Mouse (Mus musculus) brown adipose tissue, adult 24 weeks (tissue): ENCODE measurements around the gene Il4i1. TPM values are rescaled to one million over a fixed set of nuclear protein-coding genes. Genes with fewer than 3 reads are reported as not detected.
"Not testable (repeated sequence)": the region's sequence is repeated elsewhere in the genome, so short reads cannot be mapped to it uniquely, and the experiment has no call there.

Experiments
- H3K27ac ChIP-seq: fragments of 200-500 bp; replicated peaks from 2 replicates; pipeline ENCODE4 v1.5.1; 2012; ENCODE audit warnings: low read depth, mild to moderate bottlenecking, low read length
- H3K4me1 ChIP-seq: fragments of 200-500 bp; 2 replicates; pipeline ENCODE4 v1.6.1; 2012; ENCODE audit warnings: low read length, mixed read lengths; ENCODE audit not compliant: control insufficient read depth, insufficient read depth, insufficient read length
- H3K4me3 ChIP-seq: fragments of 200-500 bp; 2 replicates; pipeline ENCODE4 v1.5.1; 2012; ENCODE audit warnings: low read depth, mild to moderate bottlenecking, low read length, moderate library complexity; ENCODE audit not compliant: insufficient read depth
- polyA plus RNA-seq: library from polyadenylated mRNA; stranded (reverse); fragments of >200 nt; gene quantifications from 2 replicates; pipeline ENCODE4 v1.2.4, GENCODE M21; 2012; ENCODE audit not compliant: missing spikeins, insufficient read depth, insufficient read length

Il4i1 gene
- polyA plus RNA-seq, 1 experiment = 1.2 TPM

DNA sequence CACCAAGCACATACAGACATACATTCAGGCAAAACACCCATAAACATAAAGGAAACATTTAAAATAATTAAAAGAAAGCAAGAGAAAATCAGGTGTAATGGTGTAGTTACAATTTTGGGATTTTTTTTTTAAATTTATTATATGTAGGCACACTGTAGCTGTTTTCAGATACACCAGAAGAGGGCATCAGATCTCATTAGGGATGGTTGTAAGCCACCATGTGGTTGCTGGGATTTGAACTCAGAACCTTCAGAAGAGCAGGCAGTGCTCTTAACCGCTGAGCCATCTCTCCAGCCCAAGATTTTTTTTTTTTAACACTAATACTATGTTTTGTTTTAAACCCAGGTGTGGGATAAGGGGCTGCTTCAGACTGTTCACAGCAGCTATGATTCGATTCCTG, 55.6 kb downstream of the Il4i1 start:
- peaks cover 14% of the 10 kb centered on the region for H3K4me1 ChIP-seq
- H3K4me3 ChIP-seq, H3K27ac ChIP-seq: not testable (repeated sequence)

DNA sequence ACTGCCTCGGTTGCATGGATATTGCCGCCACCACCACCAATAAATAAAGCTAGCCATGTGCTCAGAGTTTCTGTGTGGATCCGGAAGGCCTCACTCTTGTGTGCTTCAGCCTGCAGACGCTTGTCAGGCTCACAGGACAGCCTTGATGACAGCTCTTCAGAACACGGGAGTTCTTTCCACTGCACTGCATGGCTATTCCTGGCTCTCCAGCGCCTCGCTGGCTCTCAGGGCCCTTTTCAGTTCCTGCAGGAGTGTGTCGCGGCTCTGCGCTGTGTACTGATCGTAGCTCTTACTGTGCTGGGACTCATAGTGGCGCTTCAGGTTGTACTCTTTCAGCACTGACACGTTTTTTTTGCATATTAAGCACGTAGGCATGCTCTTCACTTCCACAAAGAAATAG, 61.6 kb downstream of the Il4i1 start:
- Histone ChIP-seq H3K4me3 (no peak overlapping the region), H3K27ac (no peak overlapping the region), H3K4me1 (no peaks in the 10 kb centered on the region)

DNA sequence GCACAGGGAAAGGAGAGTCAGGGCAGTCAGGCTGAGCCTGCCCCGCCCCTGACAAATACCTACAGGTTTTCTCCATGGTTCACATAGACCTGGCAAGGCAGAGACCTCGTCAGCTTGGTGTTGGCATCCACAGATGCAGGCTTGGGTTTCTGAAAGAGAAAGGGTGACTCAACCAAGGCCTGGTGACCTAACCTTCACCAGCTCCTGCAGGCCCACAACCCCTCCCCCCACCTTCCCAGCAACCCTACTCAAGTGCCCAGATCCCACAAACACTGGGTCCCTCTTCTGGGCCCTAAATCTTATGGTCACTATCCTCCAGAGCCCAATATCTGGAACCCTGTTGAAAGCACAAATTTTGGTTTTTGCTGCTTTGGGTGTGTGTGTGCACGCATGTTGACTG, 66.8 kb downstream of the Il4i1 start:
- no peaks in the 10 kb centered on the region for H3K4me1 ChIP-seq
- H3K4me3 ChIP-seq = no peak overlapping the region
- no peak overlapping the region for H3K27ac ChIP-seq

DNA sequence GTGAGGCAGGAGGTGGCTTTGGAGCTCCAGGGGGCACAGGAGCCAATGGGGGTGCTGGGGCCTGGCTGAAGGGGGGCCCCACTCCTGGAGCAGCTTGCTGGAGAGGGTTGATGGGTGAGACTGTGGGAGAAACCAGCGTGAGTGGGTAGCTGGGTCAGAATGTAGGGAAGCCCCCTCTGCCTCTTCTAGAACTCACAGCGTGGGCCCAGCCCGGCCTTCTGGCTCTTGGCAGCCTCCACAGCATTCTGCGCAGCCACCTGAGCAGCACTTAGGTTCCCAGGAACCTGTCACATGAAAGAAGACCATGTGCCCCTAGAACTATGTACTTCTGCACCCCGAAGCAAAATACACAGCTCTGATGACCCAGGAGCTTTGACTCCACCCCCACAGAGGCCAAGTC, 68.5 kb downstream of the Il4i1 start:
- Histone ChIP-seq H3K4me3 (no peak overlapping the region), H3K27ac (no peak overlapping the region), H3K4me1 (no peaks in the 10 kb centered on the region)

DNA sequence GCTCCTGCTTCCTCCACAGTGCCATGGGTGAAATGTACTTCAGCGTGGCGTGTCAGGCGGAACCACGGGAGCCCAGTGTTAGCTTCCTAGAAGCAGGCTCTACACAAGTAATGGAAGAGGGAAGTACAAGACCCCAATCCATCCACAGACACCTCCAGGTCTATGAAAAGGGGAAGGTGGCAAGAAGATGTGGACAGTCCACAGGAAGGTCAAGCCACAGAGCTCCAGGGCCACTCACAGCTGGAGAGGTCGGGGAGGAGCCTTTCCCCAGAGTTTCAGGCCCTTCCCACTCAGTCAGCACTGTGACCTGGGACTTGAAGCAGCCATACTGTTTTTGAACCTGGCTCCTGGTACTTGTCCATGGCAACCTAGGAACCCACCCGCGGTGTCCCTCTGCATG, 70.8 kb downstream of the Il4i1 start:
- Histone ChIP-seq H3K27ac (no peak overlapping the region), H3K4me3 (no peak overlapping the region), H3K4me1 (peaks cover 6% of the 10 kb centered on the region; the same call in 1 of the 2 replicates)

DNA sequence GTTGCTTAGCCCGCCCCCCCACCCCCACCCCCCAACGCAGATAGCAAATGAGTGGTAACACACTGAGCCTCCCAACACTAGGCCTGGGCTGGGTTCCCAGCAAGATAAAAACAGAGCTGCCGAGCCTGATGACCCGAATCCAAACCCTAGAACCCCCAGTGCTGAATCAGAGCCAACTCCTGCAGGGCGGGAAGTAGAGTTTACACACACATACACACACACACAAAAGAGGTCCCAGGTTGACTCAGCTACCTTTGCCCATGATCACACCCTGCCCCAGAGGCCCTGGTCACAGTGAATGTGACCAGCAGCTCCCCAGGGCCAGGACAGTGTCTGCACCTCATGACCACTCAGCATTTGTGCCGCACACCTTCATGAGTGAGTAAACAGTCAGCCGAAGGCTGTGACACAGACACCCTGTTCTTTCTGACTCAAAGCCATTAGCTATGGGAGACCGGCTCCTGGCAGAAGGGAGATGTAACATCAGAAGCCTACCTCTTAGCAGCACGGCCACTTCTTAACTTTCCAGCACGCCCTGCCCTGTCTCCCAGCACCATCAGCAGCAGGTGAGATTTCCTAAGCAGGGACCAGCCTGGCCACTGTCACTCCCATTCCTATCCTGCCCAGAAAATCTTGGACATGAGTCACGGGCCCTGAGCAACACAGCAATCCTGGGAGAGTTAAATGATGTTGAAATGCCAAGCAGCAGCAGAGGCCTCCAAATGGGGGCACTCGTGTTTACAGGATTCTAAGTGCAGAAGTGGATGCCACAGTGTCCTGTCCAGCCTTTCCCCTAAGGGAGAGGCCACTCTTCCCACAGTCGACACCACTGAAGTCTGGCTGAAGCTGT, 72.3 kb downstream of the Il4i1 start:
- H3K4me3 ChIP-seq = no peak overlapping the region
- no peak overlapping the region for H3K27ac ChIP-seq
- peaks cover 6% of the 10 kb centered on the region; the same call in 1 of the 2 replicates for H3K4me1 ChIP-seq

DNA sequence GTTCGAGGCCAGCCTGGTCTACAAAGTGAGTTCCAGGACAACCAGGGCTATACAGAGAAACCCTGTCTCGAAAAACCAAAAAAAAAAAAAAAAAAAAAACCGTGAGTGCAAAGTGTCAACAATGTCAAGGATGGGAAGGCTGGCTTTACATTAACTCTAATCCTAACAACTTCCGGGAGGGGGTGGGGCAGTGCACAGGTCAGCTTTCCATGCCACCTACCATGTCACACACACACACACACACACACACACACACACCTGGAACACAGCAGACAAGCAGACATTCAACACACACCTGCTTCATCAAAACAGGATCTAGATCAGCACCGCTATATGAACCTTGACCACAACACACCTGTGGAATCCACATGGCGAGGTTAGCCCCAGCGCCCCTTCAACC, 74.0 kb downstream of the Il4i1 start:
- Histone ChIP-seq H3K4me3 (no peak overlapping the region), H3K27ac (no peak overlapping the region), H3K4me1 (peaks cover 6% of the 10 kb centered on the region; the same call in 1 of the 2 replicates)

Other genes starting within 250 kb of the Il4i1 start
- 0.96 TPM in 1 of 2 replicates, not detected in the other for gene Napsa, start 244.0 kb upstream of the Il4i1 start, polyA plus RNA-seq
- gene Kcnc3, start 225.7 kb upstream of the Il4i1 start, polyA plus RNA-seq = 0.83 TPM in 1 of 2 replicates, not detected in the other
- gene Myh14, start 145.5 kb upstream of the Il4i1 start, polyA plus RNA-seq = 6.8 and 7.3 TPM in 2 replicates
- not detected in 2 replicates for gene Izumo2, start 107.6 kb upstream of the Il4i1 start, polyA plus RNA-seq
- 10.9 and 19.7 TPM in 2 replicates for gene Vrk3, start 68.0 kb upstream of the Il4i1 start, polyA plus RNA-seq
- not detected in 2 replicates for gene Zfp473, start 65.3 kb upstream of the Il4i1 start, polyA plus RNA-seq
- gene Nup62, start 299 bp upstream of the Il4i1 start, polyA plus RNA-seq = 8.2 and 17.3 TPM in 2 replicates
- 252 and 500 TPM in 2 replicates for gene Atf5, start 271 bp downstream of the Il4i1 start, polyA plus RNA-seq
- gene Akt1s1, start 32.6 kb downstream of the Il4i1 start, polyA plus RNA-seq = 42.8 and 49.8 TPM in 2 replicates
- 24.5 and 28.2 TPM in 2 replicates for gene Tbc1d17, start 32.7 kb downstream of the Il4i1 start, polyA plus RNA-seq
- 15.7 and 20.2 TPM in 2 replicates for gene Pnkp, start 40.8 kb downstream of the Il4i1 start, polyA plus RNA-seq
- 68.5 and 73.6 TPM in 2 replicates for gene Ptov1, start 53.4 kb downstream of the Il4i1 start, polyA plus RNA-seq
- gene Med25, start 76.3 kb downstream of the Il4i1 start, polyA plus RNA-seq = 21.6 and 21.8 TPM in 2 replicates
- gene Fuz, start 79.7 kb downstream of the Il4i1 start, polyA plus RNA-seq = 12.7 and 17.1 TPM in 2 replicates
- gene Ap2a1, start 113.1 kb downstream of the Il4i1 start, polyA plus RNA-seq = 21.5 and 23.0 TPM in 2 replicates
- gene Tsks, start 126.8 kb downstream of the Il4i1 start, polyA plus RNA-seq = not detected in 2 replicates
- gene Cpt1c, start 158.5 kb downstream of the Il4i1 start, polyA plus RNA-seq = 0.58 and 0.75 TPM in 2 replicates
- gene Prmt1, start 170.2 kb downstream of the Il4i1 start, polyA plus RNA-seq = 47.1 and 73.7 TPM in 2 replicates
- gene Irf3, start 181.3 kb downstream of the Il4i1 start, polyA plus RNA-seq = 40.8 and 41.4 TPM in 2 replicates
- gene Bcl2l12, start 182.3 kb downstream of the Il4i1 start, polyA plus RNA-seq = 8.9 and 9.1 TPM in 2 replicates
- 26.3 and 27.5 TPM in 2 replicates for gene Scaf1, start 200.0 kb downstream of the Il4i1 start, polyA plus RNA-seq
- gene Rras, start 201.6 kb downstream of the Il4i1 start, polyA plus RNA-seq = 76.5 and 82.6 TPM in 2 replicates
- 4.8 and 5.4 TPM in 2 replicates for gene Prr12, start 236.5 kb downstream of the Il4i1 start, polyA plus RNA-seq
- gene Nosip, start 246.0 kb downstream of the Il4i1 start, polyA plus RNA-seq = 24.3 and 26.8 TPM in 2 replicates
- gene Prrg2, start 246.3 kb downstream of the Il4i1 start, polyA plus RNA-seq = 17.2 and 33.8 TPM in 2 replicates